Mouse (Mus musculus): ENCODE measurements around the gene 1600002K03Rik. TPM values are rescaled to one million over a fixed set of nuclear protein-coding genes. Genes with fewer than 3 reads are reported as not detected.
"Not testable (repeated sequence)": the region's sequence is repeated elsewhere in the genome, so short reads cannot be mapped to it uniquely, and the experiment has no call there.

Gene 1600002K03Rik
- polyA plus RNA-seq, 1 experiment = 16.4 TPM

- TF ChIP-seq POLR2A (IDR thresholded peaks at IDR 0.05; ENCODE audit: borderline replicate concordance, insufficient read depth, low read length) = no peak
- TF ChIP-seq CTCF (IDR thresholded peaks at IDR 0.05; ENCODE audit: borderline replicate concordance, insufficient read depth, low read depth, low read length) = no peak
- Histone ChIP-seq H3K4me3 (replicated peaks; ENCODE audit: insufficient read depth, low read depth, low read length) (no peak overlapping the region), H3K27me3 (ENCODE audit: control insufficient read depth, insufficient read depth, low read length) (no peaks in the 10 kb centered on the region), H3K4me1 (ENCODE audit: control insufficient read depth, insufficient read depth, low read length) (no peaks in the 10 kb centered on the region), H3K27ac (ENCODE audit: insufficient read depth, low read length) (no peak overlapping the region)
- WGBS = 90% methylated on average over 4 of the region's 4 CpGs
- DNase-seq = no peak
These were observed 35.5 kb downstream of the 1600002K03Rik start for GRCm38 (mm10) chr10:80208248-80208647.

GRCm38 (mm10) chr10:80208841-80209371, 36.2 kb downstream of the 1600002K03Rik start:
- Histone ChIP-seq H3K4me3 (replicated peaks; ENCODE audit: insufficient read depth, low read depth, low read length) (no peak overlapping the region), H3K27me3 (ENCODE audit: control insufficient read depth, insufficient read depth, low read length) (no peaks in the 10 kb centered on the region), H3K27ac (ENCODE audit: insufficient read depth, low read length) (no peak overlapping the region), H3K4me1 (ENCODE audit: control insufficient read depth, insufficient read depth, low read length) (no peaks in the 10 kb centered on the region)
- no peak for TF ChIP-seq CTCF (IDR thresholded peaks at IDR 0.05; ENCODE audit: borderline replicate concordance, insufficient read depth, low read depth, low read length)
- no peak for TF ChIP-seq POLR2A (IDR thresholded peaks at IDR 0.05; ENCODE audit: borderline replicate concordance, insufficient read depth, low read length)
- DNase-seq = no peak
- 24% methylated on average over 24 of the region's 24 CpGs for WGBS

- 76% methylated on average over 7 of the region's 7 CpGs for WGBS
- H3K27ac ChIP-seq (ENCODE audit: insufficient read depth, low read length); H3K4me1 ChIP-seq (ENCODE audit: control insufficient read depth, insufficient read depth, low read length); DNase-seq; H3K27me3 ChIP-seq (ENCODE audit: control insufficient read depth, insufficient read depth, low read length); H3K4me3 ChIP-seq (replicated peaks; ENCODE audit: insufficient read depth, low read depth, low read length): not testable (repeated sequence)
These were observed 38.9 kb downstream of the 1600002K03Rik start for GRCm38 (mm10) chr10:80211547-80212103.

DNA sequence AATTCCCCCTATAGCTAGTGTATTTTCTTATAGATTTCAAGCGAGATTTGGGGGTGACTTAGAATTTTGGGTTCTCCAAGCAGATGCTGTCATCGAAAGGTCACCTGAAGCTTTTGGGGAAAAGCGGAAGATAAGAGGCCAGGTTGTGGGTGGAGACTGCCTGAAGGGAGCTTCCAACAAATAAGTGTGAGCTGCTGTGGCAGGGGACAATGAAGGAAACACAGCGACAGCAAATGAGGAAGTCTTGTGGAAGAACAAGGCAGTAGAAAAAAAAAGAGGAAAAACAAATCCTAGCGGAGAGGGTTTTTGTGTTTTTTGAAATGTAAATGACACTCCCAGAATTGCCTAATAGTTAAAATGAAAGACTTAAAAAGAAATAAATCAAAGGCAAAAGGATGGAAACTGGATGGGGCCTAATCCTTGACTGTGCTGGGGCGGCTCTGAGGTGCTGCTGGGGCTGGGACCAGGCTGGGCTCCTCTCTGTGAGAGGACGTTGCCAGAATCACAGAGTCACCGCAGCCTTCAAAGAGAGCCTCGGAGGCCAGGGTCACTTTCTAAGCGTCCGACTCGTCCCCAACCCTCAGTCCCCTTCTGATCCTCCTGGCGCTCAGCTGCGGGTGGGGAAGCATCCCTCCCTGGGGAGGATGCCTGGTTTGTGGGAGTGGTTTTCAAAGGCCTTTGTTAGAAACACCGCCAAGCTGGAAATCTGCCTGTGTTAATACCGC, 42.5 kb downstream of the 1600002K03Rik start:
- no peak for DNase-seq
- TF ChIP-seq CTCF (IDR thresholded peaks at IDR 0.05; ENCODE audit: borderline replicate concordance, insufficient read depth, low read depth, low read length) (no peak), POLR2A (IDR thresholded peaks at IDR 0.05; ENCODE audit: borderline replicate concordance, insufficient read depth, low read length) (no peak)
- Histone ChIP-seq H3K4me3 (replicated peaks; ENCODE audit: insufficient read depth, low read depth, low read length) (no peak overlapping the region), H3K27ac (ENCODE audit: insufficient read depth, low read length) (no peak overlapping the region), H3K4me1 (ENCODE audit: control insufficient read depth, insufficient read depth, low read length) (no peaks in the 10 kb centered on the region), H3K27me3 (ENCODE audit: control insufficient read depth, insufficient read depth, low read length) (no peaks in the 10 kb centered on the region)
- 51% methylated on average over 16 of the region's 16 CpGs for WGBS

DNA sequence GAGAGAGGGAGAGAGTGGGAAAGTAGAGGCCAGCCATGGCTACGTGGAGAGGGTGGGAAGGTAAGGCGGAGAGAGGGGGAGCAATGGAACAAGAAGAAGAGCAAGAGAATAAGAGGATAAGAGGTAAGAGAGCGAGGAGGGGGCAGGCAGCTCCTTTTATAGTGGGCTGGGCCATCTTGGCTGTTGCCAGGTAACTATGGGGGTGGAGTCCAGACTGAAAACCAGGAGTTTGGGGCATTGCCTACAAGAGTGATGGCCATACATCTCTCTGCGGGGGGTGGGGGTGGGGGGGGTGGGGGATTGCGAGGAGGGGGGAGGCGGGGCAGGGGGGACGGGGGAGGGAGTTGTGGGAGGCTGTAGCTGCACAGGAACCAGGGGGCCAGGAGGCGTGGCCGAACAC, 47.9 kb downstream of the 1600002K03Rik start:
- H3K27ac ChIP-seq (ENCODE audit: insufficient read depth, low read length) = no peak overlapping the region
- no peak overlapping the region for H3K4me3 ChIP-seq (replicated peaks; ENCODE audit: insufficient read depth, low read depth, low read length)
- 60% methylated on average over 7 of the region's 9 CpGs for WGBS
- H3K4me1 ChIP-seq (ENCODE audit: control insufficient read depth, insufficient read depth, low read length) = no peaks in the 10 kb centered on the region; the same call in 1 of the 2 replicates
- no peak for TF ChIP-seq CTCF (IDR thresholded peaks at IDR 0.05; ENCODE audit: borderline replicate concordance, insufficient read depth, low read depth, low read length)
- TF ChIP-seq POLR2A (IDR thresholded peaks at IDR 0.05; ENCODE audit: borderline replicate concordance, insufficient read depth, low read length) = no peak
- H3K27me3 ChIP-seq (ENCODE audit: control insufficient read depth, insufficient read depth, low read length) = no peaks in the 10 kb centered on the region
- no peak for DNase-seq

DNA sequence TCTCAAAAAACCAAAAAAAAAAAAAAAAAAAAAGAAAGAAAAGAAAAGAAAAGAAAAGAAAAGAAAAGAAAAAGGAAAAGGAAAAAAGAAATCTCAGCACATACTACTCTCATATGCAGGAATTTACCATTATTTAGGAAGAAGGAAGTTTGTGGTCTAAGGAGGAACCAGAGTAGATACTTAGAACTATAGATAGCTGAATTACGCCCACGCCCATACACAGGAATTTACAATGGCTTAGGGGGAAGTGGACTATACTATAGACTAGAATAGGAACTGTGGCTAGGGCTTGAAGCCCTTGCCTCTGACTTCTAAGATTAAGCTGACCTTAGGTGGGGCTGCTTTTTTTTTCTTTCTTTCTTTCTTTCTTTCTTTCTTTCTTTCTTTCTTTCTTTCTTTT, 50.4 kb downstream of the 1600002K03Rik start:
- H3K4me3 ChIP-seq (replicated peaks; ENCODE audit: insufficient read depth, low read depth, low read length); H3K4me1 ChIP-seq (ENCODE audit: control insufficient read depth, insufficient read depth, low read length); H3K27ac ChIP-seq (ENCODE audit: insufficient read depth, low read length); DNase-seq; H3K27me3 ChIP-seq (ENCODE audit: control insufficient read depth, insufficient read depth, low read length): not testable (repeated sequence)
- WGBS = 93% methylated on average over 2 of the region's 2 CpGs

Other genes with a start within 250 kb of the 1600002K03Rik start
- gene Arid3a, start 245.9 kb upstream of the 1600002K03Rik start, polyA plus RNA-seq (2012; rRNA removed) = 4.7 TPM in 2 replicates
- 56.2 and 57.4 TPM in 2 replicates for gene Wdr18, start 212.8 kb upstream of the 1600002K03Rik start, polyA plus RNA-seq (2012; rRNA removed)
- gene Grin3b, start 202.2 kb upstream of the 1600002K03Rik start, polyA plus RNA-seq (2012; rRNA removed) = 5.5 and 5.9 TPM in 2 replicates
- 191 and 204 TPM in 2 replicates for gene Tmem259, start 188.6 kb upstream of the 1600002K03Rik start, polyA plus RNA-seq (2012; rRNA removed)
- 8.2 and 9.3 TPM in 2 replicates for gene Cnn2, start 184.4 kb upstream of the 1600002K03Rik start, polyA plus RNA-seq (2012; rRNA removed)
- gene Abca7, start 176.4 kb upstream of the 1600002K03Rik start, polyA plus RNA-seq (2012; rRNA removed) = 31.1 and 32.4 TPM in 2 replicates
- gene Arhgap45, start 156.3 kb upstream of the 1600002K03Rik start, polyA plus RNA-seq (2012; rRNA removed) = 2.2 and 2.7 TPM in 2 replicates
- 224 and 231 TPM in 2 replicates for gene Polr2e, start 133.1 kb upstream of the 1600002K03Rik start, polyA plus RNA-seq (2012; rRNA removed)
- gene Gpx4, start 125.8 kb upstream of the 1600002K03Rik start, polyA plus RNA-seq (2012; rRNA removed) = 888 and 964 TPM in 2 replicates
- gene Sbno2, start 67.4 kb upstream of the 1600002K03Rik start, polyA plus RNA-seq (2012; rRNA removed) = 25.4 and 28.9 TPM in 2 replicates
- gene Stk11, start 57.1 kb upstream of the 1600002K03Rik start, polyA plus RNA-seq (2012; rRNA removed) = 110 and 112 TPM in 2 replicates
- 736 and 758 TPM in 2 replicates for gene Atp5d, start 34.3 kb upstream of the 1600002K03Rik start, polyA plus RNA-seq (2012; rRNA removed)
- 147 and 151 TPM in 2 replicates for gene Cbarp, start 32.1 kb upstream of the 1600002K03Rik start, polyA plus RNA-seq (2012; rRNA removed)
- 26.1 and 26.5 TPM in 2 replicates for gene Midn, start 24.7 kb upstream of the 1600002K03Rik start, polyA plus RNA-seq (2012; rRNA removed)
- 240 and 261 TPM in 2 replicates for gene Cirbp, start 7.0 kb upstream of the 1600002K03Rik start, polyA plus RNA-seq (2012; rRNA removed)
- gene Efna2, start 6.5 kb downstream of the 1600002K03Rik start, polyA plus RNA-seq (2012; rRNA removed) = 10.2 and 10.7 TPM in 2 replicates
- 41.1 and 42.5 TPM in 2 replicates for gene Mum1, start 53.5 kb downstream of the 1600002K03Rik start, polyA plus RNA-seq (2012; rRNA removed)
- gene Ndufs7, start 76.2 kb downstream of the 1600002K03Rik start, polyA plus RNA-seq (2012; rRNA removed) = 668 and 680 TPM in 2 replicates
- gene Gamt, start 88.1 kb downstream of the 1600002K03Rik start, polyA plus RNA-seq (2012; rRNA removed) = 52.9 and 54.5 TPM in 2 replicates
- gene Dazap1, start 88.5 kb downstream of the 1600002K03Rik start, polyA plus RNA-seq (2012; rRNA removed) = 90.2 and 92.7 TPM in 2 replicates
- 1,303 and 1,454 TPM in 2 replicates for gene Rps15, start 119.5 kb downstream of the 1600002K03Rik start, polyA plus RNA-seq (2012; rRNA removed)
- gene Apc2, start 123.0 kb downstream of the 1600002K03Rik start, polyA plus RNA-seq (2012; rRNA removed) = 67.1 and 69.1 TPM in 2 replicates
- gene 2310011J03Rik, start 147.6 kb downstream of the 1600002K03Rik start, polyA plus RNA-seq (2012; rRNA removed) = 49.7 and 51.1 TPM in 2 replicates
- 13.7 and 14.1 TPM in 2 replicates for gene Pcsk4, start 156.6 kb downstream of the 1600002K03Rik start, polyA plus RNA-seq (2012; rRNA removed)
- 9.0 and 10.3 TPM in 2 replicates for gene Reep6, start 157.0 kb downstream of the 1600002K03Rik start, polyA plus RNA-seq (2012; rRNA removed)
- 7.9 and 10.8 TPM in 2 replicates for gene Adamtsl5, start 175.5 kb downstream of the 1600002K03Rik start, polyA plus RNA-seq (2012; rRNA removed)
- gene Plk5, start 183.5 kb downstream of the 1600002K03Rik start, polyA plus RNA-seq (2012; rRNA removed) = 145 and 151 TPM in 2 replicates
- 16.1 and 16.2 TPM in 2 replicates for gene Mex3d, start 214.7 kb downstream of the 1600002K03Rik start, polyA plus RNA-seq (2012; rRNA removed)
- 193 and 199 TPM in 2 replicates for gene Mbd3, start 226.6 kb downstream of the 1600002K03Rik start, polyA plus RNA-seq (2012; rRNA removed)
- 1,410 and 1,545 TPM in 2 replicates for gene Uqcr11, start 233.9 kb downstream of the 1600002K03Rik start, polyA plus RNA-seq (2012; rRNA removed)

Data from cerebellum, adult 2 months (tissue).